Mouse (Mus musculus) cerebellum, postnatal 4 days (tissue): ENCODE results near the gene Lemd2.
"Not testable (repeated sequence)": the region's sequence is repeated elsewhere in the genome, so short reads cannot be mapped to it uniquely, and the experiment has no call there.

ENCODE experiments used
- DNase-seq, 2 experiments: peaks; one replicate each; pipeline ENCODE4 v3.0.0; 2022; ENCODE audit warnings: low spot score in 2 of 2, mixed read lengths in 1 of 2

The Lemd2 gene

GRCm38 (mm10) chr17:27204075-27204909, at the start of gene Lemd2:
Lemd2 (minus strand) TSS chr17:27204469.
- peak; percentile 94 for DNase-seq

GRCm38 (mm10) chr17:27251150-27251549, 46.9 kb upstream of the Lemd2 start:
- DNase-seq = no peak

DNA sequence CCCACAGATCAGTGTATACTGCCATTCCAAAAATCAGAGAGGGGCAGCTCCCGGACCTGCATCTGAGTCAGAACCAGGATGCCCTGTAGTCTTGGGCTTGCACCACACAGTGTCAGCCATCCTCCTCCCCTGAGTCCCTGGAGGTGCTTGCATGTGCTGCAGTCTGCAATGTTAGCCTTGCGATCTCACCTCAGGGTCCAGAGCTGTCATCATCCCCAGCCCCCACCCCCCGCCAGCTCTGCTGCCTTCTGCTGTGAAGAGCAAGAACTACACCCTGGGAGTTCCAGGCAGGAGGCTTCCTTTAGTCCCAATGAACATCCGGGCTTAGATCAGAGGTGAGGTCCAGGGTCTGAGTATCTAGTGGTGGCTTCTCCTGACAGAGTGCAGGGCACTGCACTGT, 46.2 kb upstream of the Lemd2 start:
- no peak for DNase-seq

DNA sequence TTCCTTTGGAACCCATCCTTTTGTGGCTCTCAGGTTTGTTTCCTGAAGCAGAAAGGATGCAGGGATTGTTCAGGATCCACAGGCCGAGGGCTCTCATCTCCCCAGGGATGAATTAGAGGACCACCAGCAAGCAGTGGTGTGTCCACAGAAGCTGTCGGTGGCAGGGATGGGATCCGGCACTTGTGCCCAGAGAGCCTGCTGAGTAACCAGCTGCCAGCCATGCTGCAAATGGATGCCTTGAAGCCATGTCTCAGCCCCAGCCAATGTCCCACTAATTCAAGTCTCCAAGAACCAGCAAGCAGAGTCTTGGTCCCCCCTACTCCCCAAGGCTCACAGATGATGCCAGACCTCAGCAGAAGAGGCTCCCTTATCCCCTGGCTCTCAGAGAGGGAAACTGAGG, 44.8 kb upstream of the Lemd2 start:
- peak in 1 of 2 experiments; percentile 65 for DNase-seq

- no peak for DNase-seq
Measured at GRCm38 (mm10) chr17:27247680-27248386, 43.6 kb upstream of the Lemd2 start.

DNA sequence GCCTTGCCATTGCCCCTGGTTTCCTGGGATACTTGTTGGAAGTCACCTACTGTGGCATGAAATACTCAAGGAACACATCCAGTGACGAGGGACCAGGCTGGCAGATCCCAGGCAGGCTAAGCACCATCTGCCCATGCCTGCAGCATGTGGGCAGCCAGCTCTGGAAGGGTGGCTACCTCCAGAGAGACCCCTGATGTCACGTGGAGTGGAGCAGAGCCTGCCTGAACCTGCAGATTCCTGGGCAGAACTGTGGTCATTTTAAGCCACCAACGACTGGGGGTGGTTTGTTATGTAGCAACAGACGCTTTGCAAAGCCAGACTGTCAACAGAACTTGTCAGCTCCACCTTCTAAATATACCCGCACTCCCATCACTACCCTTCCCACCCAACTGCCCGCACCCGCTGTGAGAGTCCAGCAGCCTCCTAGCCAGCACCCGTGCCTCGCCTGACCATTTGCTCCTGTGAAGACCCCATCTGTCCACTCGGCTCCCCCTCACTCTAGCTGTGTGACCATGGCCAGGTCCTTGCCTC, 41.6 kb upstream of the Lemd2 start:
- DNase-seq = no peak

DNA sequence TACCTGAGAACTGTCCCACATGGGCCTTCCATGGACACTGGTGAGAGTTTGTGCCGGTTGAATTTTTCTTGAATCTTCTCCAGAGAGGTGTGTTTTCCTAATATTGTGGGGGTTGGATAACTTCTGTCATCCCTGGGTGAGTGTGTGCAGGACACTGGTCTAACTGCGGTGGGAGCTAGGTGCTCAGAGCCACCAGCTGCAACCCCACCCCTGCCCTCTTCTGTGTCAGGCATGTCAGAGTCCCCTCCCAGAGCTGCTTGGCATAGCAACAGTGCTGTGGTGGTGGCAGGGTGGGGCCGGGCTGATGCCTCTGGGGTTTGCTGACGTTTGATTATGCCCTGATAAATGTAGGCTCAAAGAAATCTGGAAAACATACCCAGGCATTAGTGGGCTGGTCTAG, 40.6 kb upstream of the Lemd2 start:
- DNase-seq = no peak

GRCm38 (mm10) chr17:27242194-27243189, 38.2 kb upstream of the Lemd2 start:
- peak in 1 of 2 experiments; percentile 85 for DNase-seq

DNA sequence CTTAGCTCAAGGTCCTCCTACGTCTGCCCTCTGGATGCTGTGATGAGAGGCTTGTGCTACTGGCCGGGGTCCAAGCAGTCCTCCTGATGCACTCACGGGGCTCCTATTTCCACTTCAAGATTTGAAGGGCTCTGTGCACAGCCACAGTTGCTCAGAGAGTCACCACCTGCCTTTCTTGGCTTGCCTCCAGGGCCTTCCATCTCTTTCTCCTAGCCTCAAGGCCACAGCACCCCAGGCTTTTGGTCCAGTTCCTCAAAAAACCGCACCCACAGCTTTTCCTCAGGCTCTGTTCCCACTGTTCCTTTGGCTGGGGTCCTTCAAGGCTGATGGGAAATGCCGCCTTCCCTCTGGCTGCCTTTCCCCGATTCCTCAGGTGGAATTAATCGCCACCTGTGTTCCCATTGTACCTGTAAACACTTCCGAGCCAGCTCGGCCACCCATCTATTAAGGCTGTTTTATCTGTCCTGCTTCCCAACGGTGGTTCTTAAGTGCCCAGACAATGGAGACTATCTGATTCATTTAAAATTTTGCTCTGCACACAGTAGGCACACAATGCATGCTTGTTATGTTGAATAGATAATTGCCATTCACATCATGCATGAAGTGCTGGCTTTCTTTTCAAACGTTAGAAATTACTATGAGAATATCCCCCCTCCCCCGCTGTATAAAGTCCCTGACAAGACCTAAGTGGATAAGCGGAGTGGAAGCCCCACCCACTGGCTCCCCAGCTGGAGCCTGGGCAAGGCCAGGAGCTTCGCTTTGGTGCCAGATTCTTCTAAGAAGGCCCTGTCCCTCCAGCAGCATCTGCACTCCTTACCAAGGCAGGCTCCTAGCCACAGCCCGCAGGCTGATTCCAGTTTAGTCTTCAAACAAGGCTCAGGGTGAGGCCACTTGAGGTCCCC, 36.5 kb upstream of the Lemd2 start:
- peak; percentile 74 to 99 for DNase-seq

- DNase-seq = no peak
Measured at GRCm38 (mm10) chr17:27239941-27240340, 35.7 kb upstream of the Lemd2 start.

GRCm38 (mm10) chr17:27238637-27239036, 34.4 kb upstream of the Lemd2 start:
- DNase-seq = no peak

- DNase-seq = no peak
Measured at GRCm38 (mm10) chr17:27237731-27238130, 33.5 kb upstream of the Lemd2 start.

GRCm38 (mm10) chr17:27233298-27233697, 29.0 kb upstream of the Lemd2 start:
- DNase-seq = no peak

DNA sequence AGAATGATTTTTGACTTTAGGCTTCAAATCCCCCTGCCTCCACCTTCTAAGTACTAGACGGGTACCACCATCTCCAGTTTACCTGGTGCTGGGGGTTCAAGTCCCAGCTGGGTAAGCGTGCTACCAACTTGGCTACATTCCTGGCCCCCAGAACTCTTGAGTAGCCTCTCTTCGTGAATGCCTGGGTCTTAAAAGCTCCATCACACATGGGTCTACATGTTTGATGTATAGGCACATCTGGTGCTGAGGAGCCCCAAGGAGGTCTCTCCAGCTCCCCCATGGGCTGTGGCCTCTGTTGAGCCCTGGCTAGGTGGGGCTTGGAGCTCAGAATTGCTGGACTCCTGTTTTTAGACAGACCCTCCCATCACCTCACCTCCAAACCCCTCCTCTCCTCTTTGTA, 27.9 kb upstream of the Lemd2 start:
- no peak for DNase-seq

DNA sequence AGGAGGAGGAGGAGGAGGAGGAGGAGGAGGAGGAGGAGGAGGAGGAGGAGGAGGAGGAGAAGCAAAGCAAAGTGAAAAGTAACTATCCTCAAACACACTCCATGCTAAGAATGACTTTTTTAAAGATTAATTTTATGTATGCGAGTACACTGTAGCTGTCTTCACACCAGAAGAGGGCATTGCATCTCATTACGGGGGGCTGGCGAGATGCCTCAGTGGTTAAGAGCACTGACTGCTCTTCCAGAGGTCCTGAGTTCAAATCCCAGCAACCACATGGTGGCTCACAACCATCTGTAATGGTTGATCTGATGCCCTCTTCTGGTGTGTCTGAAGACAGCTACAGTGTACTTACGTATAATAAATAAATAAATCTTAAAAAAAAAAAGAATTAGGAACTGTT, 27.3 kb upstream of the Lemd2 start:
- not testable (repeated sequence) for DNase-seq

DNA sequence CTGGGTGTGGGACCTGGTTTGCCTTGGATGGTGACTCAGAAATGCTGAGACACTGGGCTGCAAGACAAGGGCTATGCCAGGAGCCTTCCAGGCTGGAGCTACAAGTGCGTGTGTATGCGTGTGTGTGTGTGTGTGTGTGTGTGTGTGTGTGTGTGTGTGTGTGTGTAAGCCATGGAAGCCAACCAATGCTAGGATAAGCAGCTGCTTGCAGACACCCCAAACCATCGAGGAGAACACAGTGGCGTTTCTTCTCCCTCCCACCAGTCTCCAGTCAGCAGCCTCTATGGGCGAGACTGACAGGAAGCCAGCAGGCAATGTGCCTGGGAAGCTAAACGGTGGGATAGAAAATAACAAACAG, 26.9 kb upstream of the Lemd2 start:
- no peak for DNase-seq

- no peak for DNase-seq
Measured at GRCm38 (mm10) chr17:27230455-27231145, 26.3 kb upstream of the Lemd2 start.

GRCm38 (mm10) chr17:27229710-27230454, 25.6 kb upstream of the Lemd2 start:
- DNase-seq = no peak

DNA sequence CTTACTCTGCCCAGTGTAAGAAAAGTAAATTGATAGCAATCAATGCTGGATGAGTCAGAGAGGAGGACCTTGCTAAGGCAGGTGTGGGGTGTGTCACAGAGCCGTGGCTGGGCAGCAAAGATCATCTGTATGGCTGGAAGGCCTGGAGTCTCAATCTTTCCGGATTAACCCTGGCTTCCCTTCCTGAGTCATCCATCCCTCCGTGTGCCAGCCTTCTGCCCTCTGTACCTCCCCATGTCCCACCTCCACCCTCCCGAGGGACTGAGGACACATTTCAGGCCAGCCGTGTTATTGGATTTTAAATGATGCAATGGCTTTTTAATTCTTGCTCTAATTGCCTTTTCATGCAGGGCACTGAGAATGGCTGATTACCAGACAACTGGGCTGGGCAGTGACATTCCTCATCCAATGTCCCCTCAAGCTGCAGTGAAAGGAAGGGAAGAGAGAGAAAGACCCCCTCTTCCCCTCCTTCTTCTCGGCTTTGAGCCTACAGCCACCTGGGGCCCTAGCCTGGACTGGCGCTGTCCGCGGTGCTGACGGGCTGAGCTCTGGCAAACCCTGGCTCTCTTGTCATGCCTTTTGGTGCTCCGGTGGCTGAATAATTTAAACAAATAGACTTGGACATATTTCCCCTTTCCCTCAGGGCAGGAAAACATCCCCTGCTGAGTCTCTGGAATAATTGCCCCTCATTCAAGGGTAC, 24.1 kb upstream of the Lemd2 start:
- peak; percentile 72 to 94 for DNase-seq
